Mouse (Mus musculus): ENCODE measurements around the gene Cabp1. TPM values are rescaled to one million over a fixed set of nuclear protein-coding genes. Genes with fewer than 3 reads are reported as not detected.

Gene Cabp1
- polyA plus RNA-seq, 1 experiment from 2014 or later, result 2.0 TPM

DNA sequence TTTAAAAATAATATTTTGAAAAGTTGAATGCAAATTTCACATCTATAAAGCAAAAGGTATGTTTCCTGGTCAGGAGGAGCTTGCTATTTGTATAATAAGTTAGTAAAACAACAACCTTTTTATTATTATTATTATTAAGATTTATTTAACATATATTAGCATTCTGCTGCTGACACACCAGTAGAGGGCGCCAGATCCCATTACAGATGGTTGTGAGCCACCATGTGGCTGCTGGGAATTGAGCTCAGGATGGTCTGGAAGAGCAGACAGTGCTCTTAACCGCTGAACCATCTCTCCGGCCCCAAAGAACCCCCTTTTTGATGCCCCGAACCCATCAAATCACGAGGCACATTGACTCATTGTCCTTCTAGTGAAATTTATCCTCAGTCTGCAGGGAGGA lies 13.1 kb upstream of the Cabp1 start:
- Histone ChIP-seq H3K9ac (no peak overlapping the region), H3K4me1 (peaks cover 24% of the 10 kb centered on the region), H3K27me3 (peaks cover 16% of the 10 kb centered on the region), H3K9me3 (no peaks in the 10 kb centered on the region), H3K4me2 (no peak overlapping the region), H3K36me3 (no peaks in the 10 kb centered on the region), H3K27ac (no peak overlapping the region), H3K4me3 (no peak overlapping the region)
- ATAC-seq (ENCODE audit: insufficient number of reproducible peaks, insufficient read depth, low FRiP score, low TSS enrichment, low read depth), result no peak
- 59% methylated on average over 5 of the region's 5 CpGs for WGBS

DNA sequence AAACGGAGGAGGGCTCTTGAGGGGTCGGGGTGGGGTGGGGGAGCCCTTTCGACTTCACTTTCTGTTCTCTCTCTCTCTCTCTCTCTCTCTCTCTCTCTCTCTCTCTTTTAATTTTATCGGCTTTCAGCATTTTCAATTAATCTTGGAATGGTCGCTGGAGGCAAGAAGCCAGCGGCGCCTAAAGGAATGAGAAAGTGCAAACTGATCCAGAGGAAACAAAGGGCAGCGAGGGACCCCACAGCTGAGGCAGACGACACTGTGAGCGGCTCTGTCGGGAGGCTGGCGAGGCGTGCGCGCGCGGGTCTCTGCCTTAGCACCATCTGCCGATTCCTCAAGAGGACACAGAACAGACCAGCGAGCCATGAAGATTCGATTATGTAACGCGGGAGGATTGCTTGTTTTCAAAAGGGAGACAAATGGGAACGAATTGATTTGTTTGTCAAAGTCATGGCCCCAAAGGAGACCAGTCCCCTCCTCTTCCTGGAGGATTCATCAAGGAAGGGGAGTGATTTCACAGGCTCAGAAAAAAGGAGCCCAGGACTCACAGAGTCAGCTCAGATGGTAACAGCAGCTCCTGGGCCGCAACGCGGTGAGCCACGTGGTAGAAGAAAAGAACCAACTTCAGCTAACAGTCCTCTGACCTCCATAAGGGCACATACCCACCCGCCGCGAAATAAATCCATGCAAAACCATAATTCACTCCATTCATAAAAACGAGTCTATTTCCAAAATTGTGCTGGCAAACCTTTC lies 10.6 kb upstream of the Cabp1 start:
- H3K4me3 ChIP-seq, result peak overlapping the region; percentile 39
- H3K4me2 ChIP-seq, result peak overlapping the region; percentile 66
- ATAC-seq (ENCODE audit: insufficient number of reproducible peaks, insufficient read depth, low FRiP score, low TSS enrichment, low read depth), result no peak; the same call in 1 of the 2 replicates
- no peaks in the 10 kb centered on the region for H3K9me3 ChIP-seq
- 2% methylated on average over 31 of the region's 31 CpGs for WGBS
- H3K9ac ChIP-seq, result peak overlapping the region; percentile 66
- H3K27me3 ChIP-seq, result peaks cover 16% of the 10 kb centered on the region
- no peaks in the 10 kb centered on the region for H3K36me3 ChIP-seq
- peak overlapping the region; percentile 28; the same call in 1 of the 2 replicates for H3K27ac ChIP-seq
- peaks cover 24% of the 10 kb centered on the region for H3K4me1 ChIP-seq

DNA sequence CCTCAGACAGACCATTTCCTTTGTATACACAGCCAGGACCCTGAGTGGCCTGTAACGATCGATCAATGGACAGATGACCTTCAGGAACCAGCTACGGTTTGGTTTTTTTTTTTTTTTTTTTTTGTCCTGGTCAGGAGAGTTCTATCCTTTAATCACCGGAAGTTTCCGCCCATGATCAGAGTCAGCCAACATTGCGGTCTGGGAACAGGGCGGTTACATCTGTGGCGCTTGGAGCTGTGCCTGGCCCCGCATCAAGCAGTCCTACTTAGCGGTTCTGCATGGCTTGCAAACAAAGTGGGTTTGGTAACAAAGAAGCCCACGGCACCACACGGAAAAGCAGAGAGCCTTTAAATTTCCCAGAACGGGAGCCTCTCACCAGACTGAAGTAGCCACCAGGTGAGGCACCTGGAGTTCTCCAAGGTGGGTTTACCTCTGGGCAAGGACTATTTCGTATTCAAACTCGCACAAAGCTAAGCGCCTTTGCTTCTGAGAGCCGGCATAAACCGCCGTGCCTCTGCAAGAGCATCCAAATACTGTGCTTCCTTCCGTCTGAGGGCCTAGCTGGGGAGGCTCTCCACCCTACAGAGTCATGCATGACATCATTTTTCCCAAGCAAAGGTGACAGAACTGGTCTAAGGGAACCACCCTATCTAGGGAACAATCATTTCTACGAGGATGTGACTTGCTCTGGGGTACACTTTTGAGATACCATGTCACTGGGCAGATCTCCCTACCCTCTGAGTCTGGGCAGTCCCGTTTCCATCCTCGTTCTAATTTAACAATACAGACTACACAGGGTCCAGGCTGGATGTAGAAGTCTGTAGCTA lies 9.8 kb upstream of the Cabp1 start:
- Histone ChIP-seq H3K9me3 (no peaks in the 10 kb centered on the region), H3K36me3 (no peaks in the 10 kb centered on the region), H3K9ac (peak overlapping the region; percentile 66), H3K4me1 (peaks cover 24% of the 10 kb centered on the region), H3K27ac (peak overlapping the region; percentile 28; the same call in 1 of the 2 replicates), H3K4me2 (peak overlapping the region; percentile 66), H3K4me3 (peak overlapping the region; percentile 39), H3K27me3 (peaks cover 16% of the 10 kb centered on the region)
- ATAC-seq (ENCODE audit: insufficient number of reproducible peaks, insufficient read depth, low FRiP score, low TSS enrichment, low read depth), result no peak
- WGBS, result 9% methylated on average over 23 of the region's 23 CpGs

DNA sequence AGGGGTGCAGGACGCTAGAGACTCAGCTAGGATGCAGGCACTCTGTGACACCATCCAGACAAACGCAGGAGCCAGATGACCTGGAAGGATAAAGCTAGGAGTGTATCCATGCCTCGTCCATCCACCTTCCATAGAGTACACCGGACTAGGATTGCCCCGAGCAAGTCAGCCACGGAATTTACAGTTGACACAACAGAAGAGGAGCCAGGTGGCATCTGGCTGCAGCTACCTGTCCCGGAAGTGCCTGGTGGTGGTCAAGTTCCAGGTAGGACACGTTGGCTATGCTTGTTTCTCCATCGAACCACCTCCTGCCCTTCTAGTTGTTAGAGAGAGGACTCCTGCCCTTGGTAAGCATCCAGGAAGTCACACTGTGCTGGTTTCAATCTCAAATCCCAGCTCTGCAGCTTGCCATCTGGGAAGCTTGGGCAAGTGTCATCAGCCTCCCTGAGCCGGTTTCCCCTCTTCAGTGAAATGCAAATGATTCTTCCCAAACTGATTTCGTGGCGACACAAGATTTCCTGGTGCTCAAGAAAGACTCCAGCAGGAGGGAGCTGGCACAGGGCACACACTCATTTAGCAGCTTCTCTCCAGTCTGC lies 543 bp upstream of the Cabp1 start:
- peaks cover 29% of the 10 kb centered on the region for H3K4me1 ChIP-seq
- H3K4me2 ChIP-seq, result peak overlapping the region; percentile 100
- no peak for ATAC-seq (ENCODE audit: insufficient number of reproducible peaks, insufficient read depth, low FRiP score, low TSS enrichment, low read depth)
- peaks cover 72% of the 10 kb centered on the region for H3K27me3 ChIP-seq
- peak overlapping the region; percentile 60 for H3K4me3 ChIP-seq
- no peaks in the 10 kb centered on the region for H3K36me3 ChIP-seq
- H3K9me3 ChIP-seq, result no peaks in the 10 kb centered on the region
- WGBS, result 4% methylated on average over 12 of the region's 12 CpGs
- H3K9ac ChIP-seq, result no peak overlapping the region; the same call in 1 of the 2 replicates
- H3K27ac ChIP-seq, result no peak overlapping the region

DNA sequence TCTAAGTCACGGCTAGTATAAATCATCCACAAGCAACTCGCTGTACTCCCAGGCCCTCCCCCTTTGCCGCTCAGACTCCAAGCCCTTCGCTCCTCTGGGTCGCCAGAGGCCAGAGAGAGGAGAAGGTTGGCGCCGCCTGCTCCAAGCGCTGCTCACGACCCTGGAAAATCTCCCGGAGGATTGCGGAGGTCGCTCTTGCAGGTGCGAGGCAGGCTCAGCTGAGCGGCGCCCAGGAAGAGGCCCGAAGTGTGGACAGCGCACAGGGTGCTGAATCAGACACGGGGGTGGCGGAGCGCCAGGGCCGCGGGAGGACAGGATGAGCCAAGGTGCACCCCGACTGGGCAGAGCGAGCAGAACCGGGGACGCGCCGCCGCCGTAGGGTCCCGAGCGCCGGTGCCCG lies 955 bp downstream of the Cabp1 start:
- under 1% methylated on average over 34 of the region's 34 CpGs for WGBS
- Histone ChIP-seq H3K4me3 (peak overlapping the region; percentile 60), H3K9me3 (no peaks in the 10 kb centered on the region), H3K27ac (no peak overlapping the region), H3K36me3 (no peaks in the 10 kb centered on the region), H3K4me1 (peaks cover 29% of the 10 kb centered on the region), H3K9ac (peak overlapping the region; percentile 69), H3K27me3 (peaks cover 81% of the 10 kb centered on the region), H3K4me2 (peak overlapping the region; percentile 100)
- no peak for ATAC-seq (ENCODE audit: insufficient number of reproducible peaks, insufficient read depth, low FRiP score, low TSS enrichment, low read depth)

DNA sequence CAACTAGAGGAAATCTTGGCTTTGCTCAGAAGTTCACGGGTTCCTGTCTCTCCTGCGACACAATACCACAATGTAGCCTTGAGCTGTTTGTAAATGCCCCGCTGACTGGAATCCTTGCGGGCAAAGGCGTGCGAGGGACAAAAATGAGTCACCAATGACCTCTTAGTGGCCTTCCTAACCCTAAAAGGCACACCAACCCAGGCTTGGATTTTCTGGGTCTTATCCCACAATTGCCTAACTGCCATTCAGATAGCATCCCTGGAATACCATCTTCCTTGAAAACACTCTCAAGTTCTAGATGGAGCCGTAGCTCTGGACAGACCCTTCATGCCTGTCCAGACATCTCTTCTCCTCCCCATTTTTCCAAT lies 1.4 kb downstream of the Cabp1 start:
- Histone ChIP-seq H3K27ac (no peak overlapping the region), H3K4me3 (peak overlapping the region; percentile 60), H3K9ac (no peak overlapping the region), H3K36me3 (no peaks in the 10 kb centered on the region), H3K27me3 (peaks cover 83% of the 10 kb centered on the region), H3K4me2 (peak overlapping the region; percentile 100), H3K4me1 (peaks cover 31% of the 10 kb centered on the region), H3K9me3 (no peaks in the 10 kb centered on the region)
- ATAC-seq (ENCODE audit: insufficient number of reproducible peaks, insufficient read depth, low FRiP score, low TSS enrichment, low read depth), result no peak
- 9% methylated on average over 7 of the region's 7 CpGs for WGBS

DNA sequence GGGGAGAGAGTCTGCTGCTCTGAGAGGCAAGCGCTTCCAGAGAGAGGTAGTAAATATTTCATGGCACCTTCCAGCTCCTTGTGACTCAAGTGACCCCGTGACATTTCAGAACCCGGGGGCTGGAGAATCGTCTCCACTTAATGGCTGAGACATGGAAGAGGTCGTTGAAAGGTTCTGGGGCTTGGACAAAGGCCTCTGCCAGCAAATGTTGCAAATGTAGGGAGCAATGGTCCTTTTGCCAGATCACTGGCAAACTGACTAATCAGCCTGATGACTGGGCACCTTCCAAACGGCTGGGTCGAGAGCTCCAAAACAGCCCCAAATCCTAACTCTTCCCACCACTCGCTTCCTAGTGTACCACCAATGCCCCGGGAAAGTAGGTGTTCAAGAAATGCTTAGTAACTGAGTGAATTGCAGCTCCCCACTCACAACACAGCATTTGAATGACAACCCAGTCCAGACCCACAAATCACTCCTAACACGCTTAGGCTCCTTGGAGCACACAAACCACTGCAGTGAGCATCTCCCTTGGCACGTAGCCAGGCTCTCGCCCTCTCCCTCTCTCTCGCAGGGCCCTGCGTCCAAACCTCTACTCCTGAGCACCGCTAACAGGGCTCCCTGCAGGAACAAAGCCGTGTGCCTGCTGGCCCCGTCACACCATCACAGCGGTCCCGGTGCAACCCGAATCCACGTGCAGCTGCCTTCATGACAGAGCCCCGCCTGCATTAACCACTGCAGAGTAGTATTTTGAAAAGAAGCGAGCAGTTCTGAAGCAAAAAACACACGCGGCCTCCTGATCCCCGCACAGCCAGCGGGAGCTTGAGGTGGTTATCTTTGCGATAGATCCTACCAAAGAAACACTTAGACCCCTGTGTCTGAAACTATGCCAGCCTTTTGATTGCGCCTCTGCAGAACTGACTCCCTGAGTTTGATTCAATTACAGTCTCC lies 2.0 kb downstream of the Cabp1 start:
- H3K27ac ChIP-seq, result no peak overlapping the region
- no peaks in the 10 kb centered on the region for H3K36me3 ChIP-seq
- peak overlapping the region; percentile 100 for H3K4me2 ChIP-seq
- H3K27me3 ChIP-seq, result peaks cover 90% of the 10 kb centered on the region
- ATAC-seq (ENCODE audit: insufficient number of reproducible peaks, insufficient read depth, low FRiP score, low TSS enrichment, low read depth), result no peak
- peaks cover 38% of the 10 kb centered on the region for H3K4me1 ChIP-seq
- no peaks in the 10 kb centered on the region for H3K9me3 ChIP-seq
- WGBS, result 6% methylated on average over 29 of the region's 29 CpGs
- peak overlapping the region; percentile 60 for H3K4me3 ChIP-seq
- H3K9ac ChIP-seq, result no peak overlapping the region

DNA sequence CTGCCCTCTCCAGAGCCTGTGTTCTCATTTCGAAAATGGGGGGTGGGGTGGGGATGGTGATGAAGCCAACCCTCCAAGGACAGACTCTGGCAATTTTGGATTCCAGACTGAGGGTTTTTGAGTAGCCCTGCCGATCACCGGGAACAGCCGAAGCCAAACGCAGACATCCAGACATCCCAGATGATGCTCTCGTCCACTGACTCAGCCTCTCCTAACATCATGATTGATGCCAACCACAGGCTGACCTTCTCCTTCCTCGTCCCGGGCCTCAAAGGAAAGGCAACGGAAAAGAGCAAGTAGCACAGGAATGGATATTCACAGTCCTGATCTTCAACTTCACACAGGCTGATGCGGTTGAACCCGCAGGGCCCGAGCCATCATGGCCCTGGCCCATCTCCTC lies 4.1 kb downstream of the Cabp1 start:
- H3K4me3 ChIP-seq, result no peak overlapping the region
- WGBS, result 71% methylated on average over 12 of the region's 12 CpGs
- ATAC-seq (ENCODE audit: insufficient number of reproducible peaks, insufficient read depth, low FRiP score, low TSS enrichment, low read depth), result no peak
- peaks cover 86% of the 10 kb centered on the region for H3K27me3 ChIP-seq
- H3K4me1 ChIP-seq, result peaks cover 53% of the 10 kb centered on the region
- H3K27ac ChIP-seq, result no peak overlapping the region
- no peak overlapping the region for H3K9ac ChIP-seq
- H3K4me2 ChIP-seq, result no peak overlapping the region
- no peaks in the 10 kb centered on the region for H3K36me3 ChIP-seq
- no peaks in the 10 kb centered on the region for H3K9me3 ChIP-seq

DNA sequence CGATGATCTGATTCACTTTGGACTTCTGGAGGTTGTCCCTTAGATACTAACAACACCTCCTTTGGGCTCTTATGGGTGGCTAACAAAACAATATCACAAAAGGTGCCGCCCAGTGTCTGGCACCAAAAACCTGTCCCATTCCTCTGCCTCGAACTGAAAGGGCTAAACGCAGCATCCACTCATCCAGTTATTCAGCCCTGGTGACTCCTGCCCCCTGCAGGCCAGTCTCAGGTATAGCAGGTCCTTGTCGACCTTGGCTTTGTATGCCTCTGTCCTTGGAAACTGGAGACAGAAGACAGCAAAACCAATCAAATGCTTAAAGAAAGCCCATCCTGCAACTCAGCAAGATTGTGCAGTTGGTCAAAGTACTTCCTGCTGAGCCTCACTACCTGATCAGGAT lies 5.4 kb downstream of the Cabp1 start:
- Histone ChIP-seq H3K9me3 (no peaks in the 10 kb centered on the region), H3K27me3 (peaks cover 76% of the 10 kb centered on the region), H3K9ac (no peak overlapping the region), H3K4me2 (no peak overlapping the region), H3K36me3 (no peaks in the 10 kb centered on the region), H3K27ac (no peak overlapping the region), H3K4me3 (no peak overlapping the region), H3K4me1 (peaks cover 52% of the 10 kb centered on the region)
- ATAC-seq (ENCODE audit: insufficient number of reproducible peaks, insufficient read depth, low FRiP score, low TSS enrichment, low read depth), result no peak
- 46% methylated on average over 5 of the region's 5 CpGs for WGBS

DNA sequence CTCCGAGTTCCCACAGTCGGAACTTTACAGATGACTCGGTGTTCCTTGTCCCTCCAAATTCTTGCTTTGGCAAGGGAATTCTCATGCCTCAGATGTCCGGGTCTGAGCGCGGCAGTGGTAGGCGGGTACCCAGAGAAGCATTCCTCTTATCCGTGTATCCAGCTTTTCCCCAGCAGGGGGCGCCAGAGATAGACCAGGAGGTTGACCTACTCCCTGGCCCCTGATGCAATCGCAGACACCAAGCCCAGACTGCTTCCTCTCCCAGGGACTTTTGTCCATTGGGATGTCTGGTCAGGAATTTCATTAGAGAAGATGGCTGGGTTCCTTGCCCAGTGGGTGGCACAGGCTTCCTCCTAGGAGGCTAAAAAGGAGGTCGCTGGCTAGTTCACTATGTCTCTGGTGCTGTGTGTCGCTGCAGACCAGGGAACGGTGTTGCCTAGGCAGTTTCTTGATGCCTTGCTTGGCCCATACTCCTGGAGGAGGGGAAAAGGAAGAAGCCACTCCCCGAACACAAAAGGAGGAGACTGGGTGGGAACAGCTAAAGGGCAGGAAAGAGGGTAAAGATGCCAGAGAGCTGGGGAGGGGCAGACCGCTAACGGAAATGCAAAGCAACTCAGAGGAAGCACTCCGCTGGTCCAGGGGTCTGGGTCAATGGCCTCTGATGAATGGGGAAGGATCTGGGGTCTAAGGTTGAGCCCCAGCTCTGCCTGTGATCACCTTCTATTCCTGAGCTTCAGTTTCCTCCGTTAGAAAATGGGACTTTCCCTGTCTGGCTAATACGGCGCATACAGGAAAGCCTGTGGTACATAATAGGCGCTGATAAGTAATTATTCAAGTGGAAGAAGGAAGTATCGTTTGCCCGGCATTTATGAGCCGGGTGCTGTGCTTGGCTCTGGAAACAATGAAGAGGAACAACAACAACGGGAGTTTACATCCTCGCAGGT lies 6.7 kb downstream of the Cabp1 start:
- Histone ChIP-seq H3K9me3 (no peaks in the 10 kb centered on the region), H3K4me2 (peak overlapping the region; percentile 47), H3K4me1 (peaks cover 42% of the 10 kb centered on the region), H3K36me3 (no peaks in the 10 kb centered on the region), H3K4me3 (peak overlapping the region; percentile 19), H3K27ac (no peak overlapping the region), H3K27me3 (peaks cover 62% of the 10 kb centered on the region), H3K9ac (peak overlapping the region; percentile 36; the same call in 1 of the 2 replicates)
- ATAC-seq (ENCODE audit: insufficient number of reproducible peaks, insufficient read depth, low FRiP score, low TSS enrichment, low read depth), result no peak; the same call in 1 of the 2 replicates
- WGBS, result 12% methylated on average over 26 of the region's 26 CpGs

Measured in embryonic facial prominence, embryonic 13.5 days (tissue).